Mouse (Mus musculus): Measurements from ENCODE around the gene Pde9a. TPM values are rescaled to one million over a fixed set of nuclear protein-coding genes. Genes with fewer than 3 reads are reported as not detected.
A peak's percentile ranks its signal among the peaks of the same experiment; 100 is the strongest.

Pde9a gene
- polyA plus RNA-seq, 1 experiment from 2014 or later: 55.6 TPM

DNA sequence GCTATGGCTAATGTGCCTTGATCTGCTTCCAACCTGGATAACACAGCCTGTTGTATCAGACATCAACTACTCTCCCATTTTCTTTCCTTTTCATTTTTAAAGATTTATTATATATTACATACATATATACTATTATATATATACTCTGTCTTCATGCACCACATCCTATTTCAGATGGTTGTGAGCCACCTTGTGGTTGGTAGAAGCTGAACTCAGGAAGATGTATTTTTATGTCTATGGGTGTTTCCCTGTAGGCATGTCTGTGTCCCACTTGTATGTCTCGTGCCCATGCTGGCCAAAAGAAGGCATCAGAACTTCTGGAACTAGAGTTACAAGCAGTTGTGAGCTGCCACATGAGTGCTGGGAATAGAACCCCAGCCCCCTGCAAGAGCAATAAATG is 62.5 kb downstream of the Pde9a start:
- H3K36me3 ChIP-seq (ENCODE audit: control insufficient read depth, insufficient read depth): no peaks in the 10 kb centered on the region
- no peaks in the 10 kb centered on the region for H3K9me3 ChIP-seq (ENCODE audit: control insufficient read depth, low read length)
- ATAC-seq: no peak
- no peak overlapping the region for H3K27ac ChIP-seq (ENCODE audit: low read length)
- no peak overlapping the region for H3K4me3 ChIP-seq (replicated peaks; ENCODE audit: low read length)
- WGBS: 82% methylated on average over 1 of the region's 1 CpGs
- H3K27me3 ChIP-seq (replicated peaks; ENCODE audit: control insufficient read depth, insufficient read depth, low read length): no peaks in the 10 kb centered on the region
- H3K4me1 ChIP-seq (replicated peaks; ENCODE audit: control insufficient read depth, insufficient read depth, low read length): peaks cover 18% of the 10 kb centered on the region
- H3K4me2 ChIP-seq (ENCODE audit: low read length): no peak overlapping the region
- H3K9ac ChIP-seq (replicated peaks; ENCODE audit: low read depth, low read length): no peak overlapping the region

- no peak overlapping the region for H3K9ac ChIP-seq (replicated peaks; ENCODE audit: low read depth, low read length)
- no peaks in the 10 kb centered on the region for H3K27me3 ChIP-seq (replicated peaks; ENCODE audit: control insufficient read depth, insufficient read depth, low read length)
- 45% methylated on average over 3 of the region's 3 CpGs for WGBS
- no peak overlapping the region for H3K4me3 ChIP-seq (replicated peaks; ENCODE audit: low read length)
- peak; percentile 65 for ATAC-seq
- H3K27ac ChIP-seq (ENCODE audit: low read length): peak overlapping the region; percentile 48; the same call in 1 of the 2 replicates
- 0 out of 2 replicates have a peak, but pooled peaks cover 3% of the 10 kb centered on the region for H3K36me3 ChIP-seq (ENCODE audit: control insufficient read depth, insufficient read depth)
- peaks cover 18% of the 10 kb centered on the region for H3K4me1 ChIP-seq (replicated peaks; ENCODE audit: control insufficient read depth, insufficient read depth, low read length)
- no peaks in the 10 kb centered on the region for H3K9me3 ChIP-seq (ENCODE audit: control insufficient read depth, low read length)
- H3K4me2 ChIP-seq (ENCODE audit: low read length): no peak overlapping the region
Observed at GRCm38 (mm10) chr17:31450206-31450605, 64.2 kb downstream of the Pde9a start.

- Histone ChIP-seq H3K9me3 (ENCODE audit: control insufficient read depth, low read length) (no peaks in the 10 kb centered on the region), H3K9ac (replicated peaks; ENCODE audit: low read depth, low read length) (no peak overlapping the region)
- peak; percentile 49 for ATAC-seq
Observed at GRCm38 (mm10) chr17:31451179-31451708, 65.2 kb downstream of the Pde9a start.

GRCm38 (mm10) chr17:31452816-31453215 is 66.8 kb downstream of the Pde9a start:
- Histone ChIP-seq H3K4me1 (replicated peaks; ENCODE audit: control insufficient read depth, insufficient read depth, low read length) (peaks cover 26% of the 10 kb centered on the region), H3K27me3 (replicated peaks; ENCODE audit: control insufficient read depth, insufficient read depth, low read length) (no peaks in the 10 kb centered on the region), H3K9me3 (ENCODE audit: control insufficient read depth, low read length) (no peaks in the 10 kb centered on the region), H3K4me3 (replicated peaks; ENCODE audit: low read length) (no peak overlapping the region), H3K9ac (replicated peaks; ENCODE audit: low read depth, low read length) (no peak overlapping the region), H3K36me3 (ENCODE audit: control insufficient read depth, insufficient read depth) (0 out of 2 replicates have a peak, but pooled peaks cover 6% of the 10 kb centered on the region), H3K4me2 (ENCODE audit: low read length) (no peak overlapping the region), H3K27ac (ENCODE audit: low read length) (no peak overlapping the region)
- ATAC-seq: no peak
- 90% methylated on average over 2 of the region's 2 CpGs for WGBS

More at GRCm38 (mm10) chr17:31451179-31451708, 65.2 kb downstream of the Pde9a start:
- H3K36me3 ChIP-seq (ENCODE audit: control insufficient read depth, insufficient read depth): 0 out of 2 replicates have a peak, but pooled peaks cover 6% of the 10 kb centered on the region
- WGBS: 38% methylated on average over 8 of the region's 8 CpGs
- no peaks in the 10 kb centered on the region for H3K27me3 ChIP-seq (replicated peaks; ENCODE audit: control insufficient read depth, insufficient read depth, low read length)
- peak overlapping the region; percentile 48 for H3K27ac ChIP-seq (ENCODE audit: low read length)
- no peak overlapping the region for H3K4me3 ChIP-seq (replicated peaks; ENCODE audit: low read length)
- no peak overlapping the region for H3K4me2 ChIP-seq (ENCODE audit: low read length)
- peaks cover 18% of the 10 kb centered on the region for H3K4me1 ChIP-seq (replicated peaks; ENCODE audit: control insufficient read depth, insufficient read depth, low read length)

- Histone ChIP-seq H3K36me3 (ENCODE audit: control insufficient read depth, insufficient read depth) (0 out of 2 replicates have a peak, but pooled peaks cover 6% of the 10 kb centered on the region), H3K27me3 (replicated peaks; ENCODE audit: control insufficient read depth, insufficient read depth, low read length) (no peaks in the 10 kb centered on the region), H3K9ac (replicated peaks; ENCODE audit: low read depth, low read length) (no peak overlapping the region), H3K4me3 (replicated peaks; ENCODE audit: low read length) (no peak overlapping the region), H3K4me1 (replicated peaks; ENCODE audit: control insufficient read depth, insufficient read depth, low read length) (peaks cover 26% of the 10 kb centered on the region), H3K9me3 (ENCODE audit: control insufficient read depth, low read length) (no peaks in the 10 kb centered on the region), H3K27ac (ENCODE audit: low read length) (no peak overlapping the region), H3K4me2 (ENCODE audit: low read length) (no peak overlapping the region)
- WGBS: 90% methylated on average over 3 of the region's 3 CpGs
- ATAC-seq: no peak
Observed at GRCm38 (mm10) chr17:31453476-31453875, 67.5 kb downstream of the Pde9a start.

DNA sequence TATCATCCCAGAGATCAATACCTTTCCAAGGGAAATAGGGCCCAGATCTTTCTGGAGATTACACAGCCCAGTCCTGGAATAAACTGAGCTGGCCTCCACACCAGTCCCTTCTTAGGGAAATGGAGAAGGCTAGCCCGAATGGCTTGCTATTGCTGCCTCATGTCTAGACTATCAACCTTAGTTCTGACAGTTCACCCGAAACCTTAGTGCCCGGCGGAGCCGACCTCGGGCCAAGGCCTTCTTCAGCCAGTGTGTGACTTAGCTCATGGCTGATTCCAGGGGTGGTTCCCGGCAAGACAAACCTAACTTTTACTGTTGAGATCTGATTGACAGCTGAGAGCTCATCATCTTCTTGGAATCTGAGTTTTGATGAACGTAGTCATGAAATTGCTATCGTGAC is 68.0 kb downstream of the Pde9a start:
- 93% methylated on average over 9 of the region's 9 CpGs for WGBS
- Histone ChIP-seq H3K27ac (ENCODE audit: low read length) (no peak overlapping the region), H3K9me3 (ENCODE audit: control insufficient read depth, low read length) (no peaks in the 10 kb centered on the region), H3K4me1 (replicated peaks; ENCODE audit: control insufficient read depth, insufficient read depth, low read length) (peaks cover 26% of the 10 kb centered on the region), H3K27me3 (replicated peaks; ENCODE audit: control insufficient read depth, insufficient read depth, low read length) (no peaks in the 10 kb centered on the region), H3K4me3 (replicated peaks; ENCODE audit: low read length) (no peak overlapping the region), H3K9ac (replicated peaks; ENCODE audit: low read depth, low read length) (no peak overlapping the region), H3K4me2 (ENCODE audit: low read length) (no peak overlapping the region), H3K36me3 (ENCODE audit: control insufficient read depth, insufficient read depth) (0 out of 2 replicates have a peak, but pooled peaks cover 6% of the 10 kb centered on the region)
- no peak for ATAC-seq

- Histone ChIP-seq H3K4me1 (replicated peaks; ENCODE audit: control insufficient read depth, insufficient read depth, low read length) (peaks cover 12% of the 10 kb centered on the region), H3K36me3 (ENCODE audit: control insufficient read depth, insufficient read depth) (peaks cover 14% of the 10 kb centered on the region), H3K9ac (replicated peaks; ENCODE audit: low read depth, low read length) (no peak overlapping the region), H3K27ac (ENCODE audit: low read length) (peak overlapping the region; percentile 66), H3K4me2 (ENCODE audit: low read length) (no peak overlapping the region), H3K27me3 (replicated peaks; ENCODE audit: control insufficient read depth, insufficient read depth, low read length) (no peaks in the 10 kb centered on the region), H3K4me3 (replicated peaks; ENCODE audit: low read length) (no peak overlapping the region), H3K9me3 (ENCODE audit: control insufficient read depth, low read length) (no peaks in the 10 kb centered on the region)
- 76% methylated on average over 18 of the region's 18 CpGs for WGBS
- ATAC-seq: peak; percentile 77
Observed at GRCm38 (mm10) chr17:31456723-31457567, 70.9 kb downstream of the Pde9a start.

DNA sequence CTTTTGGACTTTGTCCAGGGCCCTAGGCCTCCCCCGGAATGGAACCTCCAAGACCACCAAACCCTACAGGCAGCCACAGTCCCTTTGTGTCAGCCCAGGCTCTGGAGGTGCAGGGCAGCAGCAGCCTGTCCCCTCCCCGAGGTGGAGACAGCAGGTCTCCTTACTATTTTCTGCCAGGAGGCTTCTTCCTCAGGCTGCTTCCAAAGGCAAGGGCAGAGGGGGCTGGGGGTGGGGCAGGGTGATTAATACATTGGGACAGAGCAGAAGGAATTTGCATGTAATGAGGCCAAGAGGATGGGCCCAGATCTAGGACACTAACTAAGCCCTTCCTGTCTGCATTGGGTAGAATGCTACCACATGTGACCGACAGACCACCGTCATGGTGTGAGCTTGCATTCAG is 74.4 kb downstream of the Pde9a start:
- Histone ChIP-seq H3K4me3 (replicated peaks; ENCODE audit: low read length) (no peak overlapping the region), H3K9me3 (ENCODE audit: control insufficient read depth, low read length) (no peaks in the 10 kb centered on the region), H3K9ac (replicated peaks; ENCODE audit: low read depth, low read length) (no peak overlapping the region), H3K27me3 (replicated peaks; ENCODE audit: control insufficient read depth, insufficient read depth, low read length) (no peaks in the 10 kb centered on the region), H3K27ac (ENCODE audit: low read length) (no peak overlapping the region), H3K4me1 (replicated peaks; ENCODE audit: control insufficient read depth, insufficient read depth, low read length) (peaks cover 12% of the 10 kb centered on the region), H3K4me2 (ENCODE audit: low read length) (no peak overlapping the region), H3K36me3 (ENCODE audit: control insufficient read depth, insufficient read depth) (peaks cover 13% of the 10 kb centered on the region)
- no peak for ATAC-seq
- WGBS: 57% methylated on average over 4 of the region's 4 CpGs

DNA sequence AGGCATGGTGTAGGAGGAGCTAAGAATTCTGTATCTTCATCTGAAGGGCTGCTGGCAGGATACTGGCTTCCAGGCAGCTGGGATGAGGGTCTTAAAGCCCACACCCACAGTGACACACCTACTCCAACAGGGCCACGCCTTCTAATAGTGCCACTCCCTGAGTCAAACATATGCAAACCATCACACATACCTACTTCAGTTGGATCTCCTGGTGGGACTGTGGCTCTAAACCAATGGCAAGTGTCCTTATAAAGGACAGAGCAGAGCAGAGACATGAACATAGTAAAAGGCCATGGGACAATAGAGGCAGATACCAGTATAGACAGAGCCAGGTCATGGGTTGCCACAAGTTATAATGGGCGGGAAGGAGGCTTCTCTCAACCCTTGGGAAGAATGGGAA is 76.5 kb downstream of the Pde9a start:
- no peaks in the 10 kb centered on the region for H3K9me3 ChIP-seq (ENCODE audit: control insufficient read depth, low read length)
- no peak overlapping the region for H3K27ac ChIP-seq (ENCODE audit: low read length)
- H3K4me1 ChIP-seq (replicated peaks; ENCODE audit: control insufficient read depth, insufficient read depth, low read length): peaks cover 4% of the 10 kb centered on the region
- no peak overlapping the region for H3K4me2 ChIP-seq (ENCODE audit: low read length)
- H3K4me3 ChIP-seq (replicated peaks; ENCODE audit: low read length): no peak overlapping the region
- no peak for ATAC-seq
- H3K27me3 ChIP-seq (replicated peaks; ENCODE audit: control insufficient read depth, insufficient read depth, low read length): no peaks in the 10 kb centered on the region
- no peak overlapping the region for H3K9ac ChIP-seq (replicated peaks; ENCODE audit: low read depth, low read length)
- peaks cover 30% of the 10 kb centered on the region for H3K36me3 ChIP-seq (ENCODE audit: control insufficient read depth, insufficient read depth)
- WGBS: 90% methylated on average over 2 of the region's 2 CpGs

Measured in forebrain, embryonic 16.5 days (tissue).